Mouse (Mus musculus) ES-Bruce4 (cell line): ENCODE data around the gene Sorcs3. TPM values are rescaled to one million over a fixed set of nuclear protein-coding genes. Genes with fewer than 3 reads are reported as not detected.
A peak's percentile ranks its signal among the peaks of the same experiment; 100 is the strongest.

Source experiments
- H3K27ac ChIP-seq: 2 replicates; pipeline ENCODE4 v1.5.1; 2012; ENCODE audit warnings: low read length, inconsistent platforms; ENCODE audit not compliant: insufficient read depth
- H3K27me3 ChIP-seq: 2 replicates; pipeline ENCODE4 v1.6.1; 2012; ENCODE audit warnings: mild to moderate bottlenecking, low read length, inconsistent platforms; ENCODE audit not compliant: control insufficient read depth, poor library complexity, insufficient read depth, severe bottlenecking
- H3K36me3 ChIP-seq: 2 replicates; pipeline ENCODE4 v1.6.1; 2012; ENCODE audit warnings: inconsistent platforms, mild to moderate bottlenecking, low read length, moderate library complexity; ENCODE audit not compliant: control insufficient read depth, poor library complexity, insufficient read depth, severe bottlenecking
- H3K4me1 ChIP-seq: one replicate; pipeline ENCODE4 v1.8.1; 2011; ENCODE audit warnings: low read length; ENCODE audit not compliant: control insufficient read depth, insufficient read depth
- H3K4me3 ChIP-seq: 2 replicates; pipeline ENCODE4 v1.5.1; 2011; ENCODE audit warnings: low read depth, mild to moderate bottlenecking, low read length
- H3K9ac ChIP-seq: 2 replicates; pipeline ENCODE4 v1.6.1; 2012; ENCODE audit warnings: low read depth, mild to moderate bottlenecking, inconsistent platforms; ENCODE audit not compliant: poor library complexity, severe bottlenecking
- H3K9me3 ChIP-seq: replicated peaks from 2 replicates; pipeline ENCODE4 v1.6.1; 2012; ENCODE audit warnings: mild to moderate bottlenecking, low read length, inconsistent platforms; ENCODE audit not compliant: control insufficient read depth, poor library complexity, insufficient read depth, severe bottlenecking
- CTCF ChIP-seq: IDR thresholded peaks from one replicate; pipeline ENCODE4 v1.8.1; 2011; ENCODE audit warnings: low read depth, low read length
- EP300 ChIP-seq: IDR thresholded peaks from 2 replicates; pipeline ENCODE4 v1.6.1; 2011; ENCODE audit warnings: low read depth, low read length; ENCODE audit not compliant: insufficient read depth
- POLR2A ChIP-seq: IDR thresholded peaks from one replicate; pipeline ENCODE4 v1.8.1; 2011; ENCODE audit warnings: low read length; ENCODE audit not compliant: insufficient read depth
- polyA plus RNA-seq: library from polyadenylated mRNA; stranded (reverse); fragments of >200 nt; gene quantifications from 2 replicates; pipeline ENCODE4 v1.2.4, GENCODE M21; 2011; ENCODE audit warnings: low read depth; ENCODE audit not compliant: missing spikeins, insufficient read depth, insufficient read length

The Sorcs3 gene
- not detected in 2 replicates for polyA plus RNA-seq

DNA sequence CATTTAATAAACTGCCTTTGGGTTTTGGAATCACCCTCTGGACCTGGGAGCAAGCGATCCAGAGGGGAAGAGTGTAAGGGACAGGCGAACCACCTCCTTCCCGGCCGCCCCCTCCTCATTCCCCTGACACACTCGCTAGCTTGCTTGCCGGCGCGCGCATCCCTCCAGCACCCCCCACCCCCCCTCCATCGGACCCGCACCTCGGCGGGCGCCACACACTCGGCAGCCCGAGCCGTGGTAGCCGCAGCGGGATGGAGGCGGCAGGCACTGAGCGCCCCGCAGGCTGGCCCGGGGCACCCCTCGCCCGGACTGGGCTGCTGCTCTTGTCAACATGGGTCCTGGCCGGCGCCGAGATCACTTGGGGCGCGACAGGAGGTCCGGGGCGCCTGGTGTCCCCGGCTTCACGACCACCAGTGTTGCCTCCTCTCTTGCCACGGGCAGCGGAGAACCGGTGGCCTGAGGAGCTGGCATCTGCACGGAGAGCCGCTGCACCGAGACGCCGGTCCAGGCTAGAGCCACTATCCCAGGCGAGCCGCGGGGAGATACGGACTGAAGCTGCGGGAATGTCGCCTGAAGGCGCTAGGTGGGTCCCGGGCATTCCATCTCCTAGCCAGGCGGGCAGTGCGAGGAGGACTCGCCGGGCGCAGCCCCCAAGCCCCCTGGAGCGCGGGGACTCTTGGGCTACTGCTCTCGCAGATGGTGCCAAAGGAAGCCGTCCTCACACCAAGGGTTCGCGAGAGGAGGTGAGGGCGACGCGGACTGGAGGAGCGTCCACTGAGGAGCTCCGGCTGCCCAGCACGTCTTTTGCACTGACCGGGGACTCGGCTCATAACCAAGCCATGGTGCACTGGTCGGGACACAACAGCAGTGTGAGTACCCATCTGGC lies at the start of gene Sorcs3:
Sorcs3 (plus strand) TSS at position 97 of the 886 bp plus-strand sequence.
- H3K9me3 ChIP-seq: no peaks in the 10 kb centered on the region
- H3K4me3 ChIP-seq: peak within 1 kb of the TSS; percentile 66
- TF ChIP-seq EP300 (no peak), POLR2A (no peak), CTCF (no peak)
- no peak within 1 kb of the TSS for H3K27ac ChIP-seq
- peaks cover 19% of the 10 kb centered on the region for H3K27me3 ChIP-seq
- H3K4me1 ChIP-seq: no peaks in the 10 kb centered on the region
- peak within 1 kb of the TSS; percentile 55 for H3K9ac ChIP-seq
- no peaks in the 10 kb centered on the region for H3K36me3 ChIP-seq

DNA sequence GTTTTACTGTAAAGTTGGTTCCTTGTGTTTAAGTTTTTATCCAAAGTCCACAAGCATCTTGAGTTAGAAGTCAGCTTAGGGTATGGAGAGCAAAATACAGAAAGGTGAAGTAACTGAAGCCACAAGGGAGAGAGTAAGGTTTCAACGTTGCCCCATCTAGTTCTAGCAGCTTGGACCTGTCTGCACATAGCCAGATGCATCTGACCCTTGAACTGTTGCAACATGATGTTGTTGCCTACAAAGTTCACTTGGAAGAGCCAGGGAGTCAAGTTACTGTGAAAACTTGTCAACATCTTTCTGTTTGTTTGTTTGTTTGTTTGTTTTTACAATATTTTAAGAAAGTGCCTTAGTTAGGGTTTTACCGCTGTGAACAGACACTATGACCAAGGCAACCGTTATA lies 40.5 kb upstream of the Sorcs3 start:
- Histone ChIP-seq H3K9me3 (no peaks in the 10 kb centered on the region), H3K9ac (no peak overlapping the region), H3K27ac (no peak overlapping the region), H3K4me3 (no peak overlapping the region), H3K4me1 (no peaks in the 10 kb centered on the region), H3K27me3 (no peaks in the 10 kb centered on the region), H3K36me3 (no peaks in the 10 kb centered on the region)
- TF ChIP-seq CTCF: no peak
- no peak for TF ChIP-seq POLR2A
- no peak for TF ChIP-seq EP300

DNA sequence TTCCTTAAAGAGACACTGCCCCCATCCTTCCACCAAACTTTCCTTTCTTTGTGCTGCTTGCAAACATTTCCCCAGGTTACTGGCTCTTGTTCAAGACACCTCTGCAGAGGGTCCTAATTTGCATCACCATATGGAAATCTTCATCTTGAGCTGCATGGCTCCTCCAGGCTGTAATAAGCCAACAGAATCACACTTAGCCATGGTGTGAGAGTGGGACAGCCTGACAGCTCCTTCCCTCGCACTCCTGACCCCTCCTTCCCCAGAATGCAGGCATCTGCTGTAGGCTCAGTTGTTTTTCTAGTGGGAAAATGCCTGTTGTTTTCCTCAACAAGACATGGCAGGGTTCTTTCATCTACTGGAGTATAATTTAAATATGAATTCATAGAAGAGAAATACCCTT lies 38.7 kb upstream of the Sorcs3 start:
- Histone ChIP-seq H3K9me3 (no peaks in the 10 kb centered on the region), H3K9ac (no peak overlapping the region), H3K27me3 (no peaks in the 10 kb centered on the region), H3K4me3 (no peak overlapping the region), H3K36me3 (no peaks in the 10 kb centered on the region), H3K27ac (no peak overlapping the region), H3K4me1 (no peaks in the 10 kb centered on the region)
- no peak for TF ChIP-seq POLR2A
- no peak for TF ChIP-seq EP300
- no peak for TF ChIP-seq CTCF

DNA sequence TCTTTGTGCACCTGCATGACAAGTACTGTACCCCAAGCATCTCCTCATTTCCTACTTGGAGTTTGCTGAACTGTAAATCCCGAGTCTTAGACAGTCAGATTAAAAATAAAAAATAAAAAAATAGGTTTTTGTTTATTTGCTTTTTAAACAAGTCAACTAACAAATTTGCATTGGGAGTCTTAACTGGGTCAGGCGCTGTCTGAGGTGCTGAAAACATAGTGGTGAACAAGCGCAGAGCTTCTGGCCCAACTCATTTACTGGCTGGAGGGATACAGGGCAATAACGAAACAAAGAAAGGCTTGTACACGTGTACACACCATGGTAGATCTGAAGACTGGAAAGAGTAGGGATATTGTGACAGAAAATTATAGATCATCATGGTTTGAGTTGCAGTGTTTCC lies 37.5 kb upstream of the Sorcs3 start:
- TF ChIP-seq CTCF (no peak), POLR2A (no peak), EP300 (no peak)
- no peak overlapping the region for H3K9ac ChIP-seq
- no peak overlapping the region for H3K4me3 ChIP-seq
- H3K36me3 ChIP-seq: no peaks in the 10 kb centered on the region
- no peaks in the 10 kb centered on the region for H3K9me3 ChIP-seq
- H3K4me1 ChIP-seq: no peaks in the 10 kb centered on the region
- H3K27ac ChIP-seq: no peak overlapping the region
- H3K27me3 ChIP-seq: no peaks in the 10 kb centered on the region

DNA sequence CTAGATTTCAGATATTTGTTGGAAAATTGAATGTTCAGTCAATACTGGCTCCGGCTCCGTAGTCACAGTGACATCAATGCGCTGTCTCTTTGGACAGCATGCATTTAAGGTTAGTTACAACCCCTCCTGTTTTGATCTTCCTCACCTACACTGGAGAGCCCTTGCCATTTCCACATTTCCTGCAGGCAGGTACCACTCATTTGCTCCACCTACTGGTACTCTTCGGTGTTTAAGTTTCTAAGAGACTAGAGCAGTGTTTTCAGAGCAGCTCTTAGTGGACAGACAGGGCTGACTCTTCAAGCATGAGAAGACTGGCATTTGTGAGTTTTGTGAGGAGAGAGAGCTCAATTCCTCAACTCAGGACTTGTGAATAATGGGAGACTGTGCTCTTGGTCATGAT lies 31.1 kb upstream of the Sorcs3 start:
- Histone ChIP-seq H3K4me3 (no peak overlapping the region), H3K9ac (no peak overlapping the region), H3K9me3 (no peaks in the 10 kb centered on the region), H3K36me3 (no peaks in the 10 kb centered on the region), H3K4me1 (no peaks in the 10 kb centered on the region), H3K27me3 (no peaks in the 10 kb centered on the region), H3K27ac (no peak overlapping the region)
- TF ChIP-seq CTCF: no peak
- no peak for TF ChIP-seq POLR2A
- TF ChIP-seq EP300: no peak

DNA sequence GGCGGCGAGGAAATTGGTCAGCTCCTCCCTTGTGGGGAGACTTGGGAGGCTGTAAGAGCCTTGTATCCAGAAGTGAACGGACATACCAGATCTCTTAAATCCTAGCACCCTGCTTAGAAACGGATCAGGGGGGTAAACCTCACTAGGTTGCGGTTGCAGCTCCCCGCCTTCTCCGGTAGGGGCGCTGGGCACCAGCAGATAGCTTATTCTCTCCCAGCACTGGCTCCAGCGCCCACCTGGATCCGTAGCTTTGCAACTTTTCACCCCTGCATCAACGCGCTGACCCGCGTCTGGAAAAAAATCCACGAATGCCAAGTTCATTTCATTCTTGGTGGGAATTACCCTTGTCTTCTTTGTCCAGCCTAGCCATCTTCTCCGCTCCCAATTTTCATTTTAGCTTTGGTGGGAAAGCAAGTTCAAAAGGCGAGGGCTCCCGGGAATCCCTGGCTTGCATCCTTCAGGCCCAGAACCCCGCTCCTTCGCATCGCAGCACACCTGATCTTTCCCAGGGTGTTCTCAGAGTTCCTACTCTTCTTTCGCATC lies 1.8 kb upstream of the Sorcs3 start:
- Histone ChIP-seq H3K27me3 (peaks cover 19% of the 10 kb centered on the region), H3K36me3 (no peaks in the 10 kb centered on the region), H3K9me3 (no peaks in the 10 kb centered on the region), H3K27ac (no peak overlapping the region), H3K4me3 (no peak overlapping the region), H3K9ac (no peak overlapping the region), H3K4me1 (no peaks in the 10 kb centered on the region)
- TF ChIP-seq CTCF: peak; percentile 73
- no peak for TF ChIP-seq EP300
- TF ChIP-seq POLR2A: no peak
